Mouse (Mus musculus): Measurements from ENCODE around the gene Doc2a.
"Not testable (repeated sequence)": the region's sequence is repeated elsewhere in the genome, so short reads cannot be mapped to it uniquely, and the experiment has no call there.

Doc2a gene

DNA sequence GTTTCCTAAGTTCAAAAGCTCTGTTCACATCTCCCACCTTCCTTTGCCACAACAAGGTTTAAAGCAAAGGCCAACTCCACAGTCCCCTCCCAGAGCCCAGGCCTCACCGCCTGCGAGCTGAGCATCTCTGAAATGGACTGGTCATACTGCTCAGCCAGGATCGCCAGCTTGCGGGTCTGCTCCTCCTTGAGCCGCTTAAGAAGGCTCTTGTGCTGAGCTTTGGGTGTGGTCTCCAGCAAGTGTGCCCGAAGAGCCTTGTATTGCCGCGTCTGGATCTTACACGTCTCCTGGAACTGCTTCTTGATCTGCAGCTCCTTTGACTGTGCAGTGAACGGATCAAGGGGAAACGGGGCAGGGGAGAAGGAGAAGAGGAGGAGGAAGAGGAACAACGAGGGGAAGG, 20.8 kb downstream of the Doc2a start:
- DNase-seq (ENCODE audit: low spot score in 2 of 2), result no peak

- DNase-seq (ENCODE audit: low spot score in 2 of 2), result no peak
Measured at GRCm38 (mm10) chr7:126869780-126870519, 22.7 kb downstream of the Doc2a start.

DNA sequence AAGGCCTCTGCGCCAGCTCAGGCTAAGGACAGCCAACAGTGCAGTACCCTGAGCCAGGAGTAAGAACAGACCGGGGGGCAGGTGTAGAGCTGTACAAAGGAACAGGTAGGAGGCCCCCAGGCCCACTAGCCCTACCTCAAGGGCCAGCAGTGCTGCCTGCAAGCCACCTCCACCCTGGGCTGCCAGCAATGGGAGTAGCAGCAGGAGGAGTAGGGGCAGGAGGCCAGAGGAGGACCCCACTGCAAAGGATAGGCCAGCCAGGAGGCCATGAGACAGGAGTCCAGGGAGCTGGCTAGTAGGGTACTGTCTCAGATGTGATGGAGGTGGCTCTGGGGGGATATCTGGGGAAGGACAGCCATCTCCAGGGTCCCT, 23.3 kb downstream of the Doc2a start:
- no peak for DNase-seq (ENCODE audit: low spot score in 2 of 2)

DNA sequence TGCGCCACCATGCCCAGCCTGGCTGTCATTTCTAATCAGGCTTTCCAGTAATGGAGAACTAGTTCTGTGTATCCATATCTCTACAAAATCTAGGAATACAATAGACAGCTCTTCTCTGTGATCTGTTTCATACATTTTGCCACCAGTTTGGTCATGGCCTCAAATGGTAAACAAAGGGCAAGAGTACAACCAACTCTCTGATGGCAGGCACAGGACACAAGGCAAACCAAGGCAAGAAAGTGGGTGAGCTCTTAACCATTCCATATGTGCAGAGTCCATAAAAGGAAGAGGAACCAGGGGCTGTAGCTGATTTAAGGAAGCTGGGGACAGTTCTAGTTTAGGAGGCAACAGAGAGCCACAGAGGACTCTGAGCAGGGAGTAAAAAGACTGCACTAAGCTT, 30.0 kb downstream of the Doc2a start:
- no peak for DNase-seq (ENCODE audit: low spot score in 2 of 2)

- no peak for DNase-seq (ENCODE audit: low spot score in 2 of 2)
Measured at GRCm38 (mm10) chr7:126881040-126881439, 33.8 kb downstream of the Doc2a start.

DNA sequence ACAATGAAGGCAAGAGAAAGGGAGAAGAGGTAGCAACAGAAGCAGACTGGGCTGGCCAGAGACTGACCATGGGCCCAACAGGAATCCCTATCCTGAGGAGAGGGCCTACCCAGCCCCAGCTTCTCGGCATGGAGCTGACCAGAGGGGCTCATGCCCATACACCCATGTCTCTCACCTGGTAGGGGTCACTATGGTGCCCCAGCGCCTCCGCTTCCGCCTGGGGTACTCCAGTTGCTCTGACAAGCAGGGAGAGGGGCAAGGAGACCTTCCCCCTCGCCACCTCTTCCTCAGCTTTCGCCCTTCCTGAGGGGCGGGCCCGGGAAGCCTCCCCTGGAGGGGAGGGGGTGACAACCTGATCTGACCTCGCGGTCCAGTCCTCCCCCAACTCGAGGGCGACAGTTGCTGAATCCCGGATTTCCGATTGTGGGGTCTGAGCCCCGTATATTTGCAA, 36.5 kb downstream of the Doc2a start:
- DNase-seq (ENCODE audit: low spot score in 2 of 2), result no peak

DNA sequence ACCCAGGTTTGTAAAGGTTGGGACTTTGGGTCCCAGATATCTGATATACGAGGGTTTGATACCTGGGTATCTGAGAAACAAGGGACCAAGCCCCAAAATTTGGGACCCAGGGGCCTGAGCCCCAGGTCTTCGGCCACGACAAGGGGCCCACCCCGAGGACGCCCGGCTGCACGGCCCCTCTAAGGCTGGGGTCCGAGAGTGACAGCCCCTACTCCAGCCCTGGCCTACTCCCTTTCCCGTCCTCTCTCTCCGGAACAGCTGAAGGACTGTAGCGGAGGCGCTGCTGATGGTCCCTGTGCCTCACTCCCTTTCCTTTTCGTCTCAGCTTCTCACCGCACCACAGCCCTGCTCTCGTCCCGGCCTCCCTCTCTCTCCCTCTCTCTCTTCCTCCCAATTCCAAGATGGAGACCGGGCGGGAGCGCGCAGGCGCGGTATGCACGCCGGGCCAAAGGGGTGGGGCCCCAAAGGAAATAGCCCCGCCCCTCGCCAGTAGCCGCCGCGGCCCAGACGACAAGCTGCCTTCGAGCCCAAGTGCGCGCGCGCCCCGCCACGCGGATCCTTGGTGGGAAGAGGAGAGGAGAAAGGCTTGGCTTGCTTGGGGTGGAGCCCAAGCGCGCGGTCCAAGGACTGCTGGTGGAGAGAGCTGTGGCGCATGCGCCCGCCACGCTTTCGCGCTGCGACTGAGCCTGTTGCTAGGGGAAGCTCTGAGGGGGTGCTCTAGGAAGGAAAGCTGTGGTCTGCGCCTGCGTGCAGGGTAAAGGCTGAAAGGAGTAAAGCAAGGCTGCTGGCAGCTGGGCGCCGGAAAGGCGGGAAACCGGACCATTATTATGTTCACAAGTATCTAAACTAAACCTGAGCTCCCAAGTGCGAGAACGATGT, 37.3 kb downstream of the Doc2a start, which contains the start of gene Taok2:
Gene Taok2, minus strand, starts transcription at position 418 of the 879 bp plus-strand sequence.
- peak; percentile 98 for DNase-seq (ENCODE audit: low spot score in 2 of 2)

- DNase-seq (ENCODE audit: low spot score in 2 of 2), result no peak
Measured at GRCm38 (mm10) chr7:126887281-126887680, 40.1 kb downstream of the Doc2a start.

DNA sequence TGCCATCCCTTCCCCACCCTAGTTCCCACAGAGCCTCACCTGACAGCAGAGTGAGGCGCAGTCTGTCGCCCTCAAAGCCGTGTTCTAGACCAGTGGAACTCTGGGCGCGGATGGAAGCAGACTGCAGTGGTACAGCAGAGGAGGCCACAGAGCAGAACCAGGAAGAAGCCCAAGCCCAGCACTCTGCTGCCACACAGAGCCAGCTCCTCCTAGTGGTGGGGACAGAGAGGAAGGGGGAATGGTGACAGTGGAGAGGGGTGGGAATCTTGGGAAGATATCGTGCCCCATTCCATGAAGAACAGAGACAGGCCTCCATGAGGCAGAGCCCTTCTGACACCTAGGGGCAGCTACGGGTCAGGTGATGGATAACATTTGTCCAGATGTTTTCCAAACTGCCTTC, 41.6 kb downstream of the Doc2a start:
- DNase-seq (ENCODE audit: low spot score in 2 of 2), result no peak

DNA sequence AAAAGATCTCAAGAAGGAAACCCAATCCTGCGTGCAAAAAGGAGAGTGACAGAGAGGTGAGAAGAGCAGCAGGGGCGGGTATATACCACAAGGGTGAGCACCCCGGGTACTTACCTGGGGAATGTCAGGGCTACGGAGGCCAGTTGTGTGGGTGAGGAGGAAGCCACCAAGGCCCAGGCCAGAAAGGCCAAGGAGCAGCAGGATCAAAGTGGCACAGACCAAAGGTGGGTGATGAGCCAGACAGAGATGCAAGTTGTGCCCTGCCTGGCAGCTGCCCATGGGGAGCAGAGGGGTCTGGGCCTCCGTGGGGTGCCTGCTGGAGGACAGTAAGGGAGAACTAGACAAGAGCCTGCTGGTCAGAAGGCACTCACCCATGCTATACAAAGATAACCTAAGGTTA, 49.7 kb downstream of the Doc2a start:
- no peak for DNase-seq (ENCODE audit: low spot score in 2 of 2)

DNA sequence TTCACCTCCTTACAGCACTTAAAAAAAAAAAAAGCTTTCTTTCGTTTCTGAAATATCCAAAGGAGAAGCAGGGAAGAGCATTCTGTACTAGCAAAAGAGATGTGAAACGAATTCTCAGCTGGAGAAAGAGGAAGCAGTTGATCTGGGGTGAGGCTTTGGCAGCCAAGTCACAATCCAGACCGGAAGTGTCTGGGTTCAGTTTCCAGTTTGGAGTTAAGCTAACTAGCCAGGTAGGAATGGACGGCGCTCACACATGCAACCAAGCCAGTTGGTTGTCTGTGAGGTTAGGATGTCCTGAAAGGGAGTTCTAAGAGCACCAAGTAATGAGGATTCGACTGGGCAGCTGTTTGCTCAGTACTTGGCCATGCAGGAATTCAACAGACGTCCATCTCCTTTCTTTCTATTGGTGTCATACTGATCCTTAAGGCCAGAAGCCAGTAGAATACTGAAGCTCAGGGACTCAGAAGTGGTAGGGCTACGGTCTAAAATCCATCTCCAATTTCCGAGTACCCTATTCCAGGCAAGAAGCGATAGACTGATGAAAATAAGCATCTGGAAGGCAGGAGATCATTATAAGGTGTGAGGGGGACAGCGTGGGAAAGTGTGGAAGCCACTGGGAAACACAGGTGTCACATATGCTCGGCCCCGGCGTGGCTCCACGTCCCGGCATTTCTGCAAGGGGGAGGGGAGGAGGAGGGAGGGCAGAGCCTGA, 50.3 kb downstream of the Doc2a start:
- peak in 1 of 2 experiments; percentile 30 for DNase-seq (ENCODE audit: low spot score in 2 of 2)

- peak; percentile 73 to 94 for DNase-seq (ENCODE audit: low spot score in 2 of 2)
Measured at GRCm38 (mm10) chr7:126898102-126898990, 51.1 kb downstream of the Doc2a start.

GRCm38 (mm10) chr7:126899781-126900180, 52.6 kb downstream of the Doc2a start:
- DNase-seq (ENCODE audit: low spot score in 2 of 2), result not testable (repeated sequence)
